Mouse (Mus musculus) embryo, embryonic 11.5 days (tissue): ENCODE results near the gene Cd40.

ENCODE experiments used
- DNase-seq: peaks from one replicate; pipeline ENCODE4 v3.0.0-alpha.2; 2012; ENCODE audit warnings: low read depth, low spot score

Gene Cd40

GRCm38 (mm10) chr2:165054888-165055852 lies at the start of gene Cd40:
TSS of gene Cd40 (plus strand) at chr2:165055627.
- DNase-seq, result no peak

- DNase-seq, result no peak
Observed at GRCm38 (mm10) chr2:165006813-165007212, 48.6 kb upstream of the Cd40 start.

- no peak for DNase-seq
Observed at GRCm38 (mm10) chr2:165007986-165008385, 47.4 kb upstream of the Cd40 start.

GRCm38 (mm10) chr2:165009161-165009560 lies 46.3 kb upstream of the Cd40 start:
- no peak for DNase-seq

- no peak for DNase-seq
Observed at GRCm38 (mm10) chr2:165009581-165009980, 45.8 kb upstream of the Cd40 start.

- no peak for DNase-seq
Observed at GRCm38 (mm10) chr2:165010351-165010750, 45.1 kb upstream of the Cd40 start.

- DNase-seq, result no peak
Observed at GRCm38 (mm10) chr2:165014935-165015334, 40.5 kb upstream of the Cd40 start.

GRCm38 (mm10) chr2:165020490-165020889 lies 34.9 kb upstream of the Cd40 start:
- DNase-seq, result no peak

- DNase-seq, result no peak
Observed at GRCm38 (mm10) chr2:165027163-165027562, 28.3 kb upstream of the Cd40 start.

GRCm38 (mm10) chr2:165032533-165032932 lies 22.9 kb upstream of the Cd40 start:
- DNase-seq, result no peak

- DNase-seq, result no peak
Observed at GRCm38 (mm10) chr2:165033306-165033705, 22.1 kb upstream of the Cd40 start.

GRCm38 (mm10) chr2:165034131-165035057 lies 21.0 kb upstream of the Cd40 start, which contains the start of gene Ncoa5:
TSS of gene Ncoa5 (minus strand) at chr2:165034867.
- DNase-seq, result peak; percentile 96

GRCm38 (mm10) chr2:165035058-165035431 lies 20.4 kb upstream of the Cd40 start:
- no peak for DNase-seq

GRCm38 (mm10) chr2:165037415-165037814 lies 18.0 kb upstream of the Cd40 start:
- no peak for DNase-seq

- no peak for DNase-seq
Observed at GRCm38 (mm10) chr2:165042126-165042525, 13.3 kb upstream of the Cd40 start.

GRCm38 (mm10) chr2:165043090-165043636 lies 12.3 kb upstream of the Cd40 start:
- DNase-seq, result no peak

- DNase-seq, result no peak
Observed at GRCm38 (mm10) chr2:165043729-165044128, 11.7 kb upstream of the Cd40 start.

GRCm38 (mm10) chr2:165049044-165049443 lies 6.4 kb upstream of the Cd40 start:
- DNase-seq, result no peak

- DNase-seq, result no peak
Observed at GRCm38 (mm10) chr2:165050826-165051548, 4.4 kb upstream of the Cd40 start.

- no peak for DNase-seq
Observed at GRCm38 (mm10) chr2:165051566-165051965, 3.9 kb upstream of the Cd40 start.

- DNase-seq, result no peak
Observed at GRCm38 (mm10) chr2:165055905-165056304, 478 bp downstream of the Cd40 start.
